Mouse (Mus musculus): ENCODE data around the gene Tenm4. TPM values are rescaled to one million over a fixed set of nuclear protein-coding genes. Genes with fewer than 3 reads are reported as not detected.
"Not testable (repeated sequence)": the region's sequence is repeated elsewhere in the genome, so short reads cannot be mapped to it uniquely, and the experiment has no call there.

Gene Tenm4
- polyA plus RNA-seq, 1 experiment from 2014 or later: 24.0 TPM

- ATAC-seq (ENCODE audit: insufficient read depth, low FRiP score, low read depth): no peak
- Histone ChIP-seq H3K27me3 (replicated peaks) (no peaks in the 10 kb centered on the region), H3K36me3 (no peaks in the 10 kb centered on the region), H3K4me3 (replicated peaks) (no peak overlapping the region), H3K9ac (no peak overlapping the region), H3K4me1 (no peaks in the 10 kb centered on the region), H3K4me2 (no peak overlapping the region), H3K27ac (no peak overlapping the region), H3K9me3 (no peaks in the 10 kb centered on the region)
- WGBS: 95% methylated on average over 4 of the region's 4 CpGs
These were observed 426.8 kb downstream of the Tenm4 start for GRCm38 (mm10) chr7:96597871-96598270.

GRCm38 (mm10) chr7:96599081-96599480 lies 428.0 kb downstream of the Tenm4 start:
- Histone ChIP-seq H3K27me3 (replicated peaks) (no peaks in the 10 kb centered on the region), H3K4me1 (no peaks in the 10 kb centered on the region), H3K27ac (no peak overlapping the region), H3K36me3 (no peaks in the 10 kb centered on the region), H3K9me3 (no peaks in the 10 kb centered on the region), H3K9ac (no peak overlapping the region), H3K4me2 (no peak overlapping the region), H3K4me3 (replicated peaks) (no peak overlapping the region)
- 72% methylated on average over 3 of the region's 3 CpGs for WGBS
- no peak for ATAC-seq (ENCODE audit: insufficient read depth, low FRiP score, low read depth)

- Histone ChIP-seq H3K4me2 (no peak overlapping the region), H3K9me3 (no peaks in the 10 kb centered on the region), H3K9ac (no peak overlapping the region), H3K27ac (no peak overlapping the region), H3K27me3 (replicated peaks) (no peaks in the 10 kb centered on the region), H3K4me1 (no peaks in the 10 kb centered on the region), H3K36me3 (no peaks in the 10 kb centered on the region), H3K4me3 (replicated peaks) (no peak overlapping the region)
- ATAC-seq (ENCODE audit: insufficient read depth, low FRiP score, low read depth): no peak
- 36% methylated on average over 2 of the region's 5 CpGs for WGBS
These were observed 429.4 kb downstream of the Tenm4 start for GRCm38 (mm10) chr7:96600381-96600941.

- Histone ChIP-seq H3K27me3 (replicated peaks) (no peaks in the 10 kb centered on the region), H3K4me2 (no peak overlapping the region), H3K4me3 (replicated peaks) (no peak overlapping the region), H3K4me1 (no peaks in the 10 kb centered on the region), H3K9ac (no peak overlapping the region), H3K27ac (no peak overlapping the region), H3K36me3 (no peaks in the 10 kb centered on the region), H3K9me3 (no peaks in the 10 kb centered on the region)
- WGBS: 71% methylated on average over 3 of the region's 3 CpGs
- ATAC-seq (ENCODE audit: insufficient read depth, low FRiP score, low read depth): no peak
These were observed 433.2 kb downstream of the Tenm4 start for GRCm38 (mm10) chr7:96604091-96604745.

- no peaks in the 10 kb centered on the region for H3K4me1 ChIP-seq
- H3K36me3 ChIP-seq: no peaks in the 10 kb centered on the region
- no peaks in the 10 kb centered on the region for H3K27me3 ChIP-seq (replicated peaks)
- 71% methylated on average over 2 of the region's 2 CpGs for WGBS
- no peak overlapping the region for H3K9ac ChIP-seq
- H3K9me3 ChIP-seq: no peaks in the 10 kb centered on the region
- ATAC-seq (ENCODE audit: insufficient read depth, low FRiP score, low read depth): no peak
- no peak overlapping the region for H3K27ac ChIP-seq
- no peak overlapping the region for H3K4me2 ChIP-seq
- no peak overlapping the region for H3K4me3 ChIP-seq (replicated peaks)
These were observed 434.3 kb downstream of the Tenm4 start for GRCm38 (mm10) chr7:96605316-96605715.

GRCm38 (mm10) chr7:96609854-96610586 lies 439.0 kb downstream of the Tenm4 start:
- no peak overlapping the region for H3K4me3 ChIP-seq (replicated peaks)
- H3K27me3 ChIP-seq (replicated peaks): no peaks in the 10 kb centered on the region
- H3K27ac ChIP-seq: no peak overlapping the region
- H3K36me3 ChIP-seq: no peaks in the 10 kb centered on the region
- no peak for ATAC-seq (ENCODE audit: insufficient read depth, low FRiP score, low read depth)
- WGBS: 51% methylated on average over 10 of the region's 10 CpGs
- no peak overlapping the region for H3K9ac ChIP-seq
- H3K4me1 ChIP-seq: no peaks in the 10 kb centered on the region
- H3K4me2 ChIP-seq: no peak overlapping the region
- no peaks in the 10 kb centered on the region for H3K9me3 ChIP-seq

- no peak overlapping the region for H3K27ac ChIP-seq
- H3K9ac ChIP-seq: no peak overlapping the region
- no peaks in the 10 kb centered on the region for H3K9me3 ChIP-seq
- no peak overlapping the region for H3K4me3 ChIP-seq (replicated peaks)
- no peaks in the 10 kb centered on the region for H3K36me3 ChIP-seq
- H3K27me3 ChIP-seq (replicated peaks): no peaks in the 10 kb centered on the region
- H3K4me1 ChIP-seq: no peaks in the 10 kb centered on the region
- 58% methylated on average over 2 of the region's 2 CpGs for WGBS
- no peak for ATAC-seq (ENCODE audit: insufficient read depth, low FRiP score, low read depth)
- H3K4me2 ChIP-seq: no peak overlapping the region
These were observed 446.3 kb downstream of the Tenm4 start for GRCm38 (mm10) chr7:96617371-96617770.

- no peak for ATAC-seq (ENCODE audit: insufficient read depth, low FRiP score, low read depth)
- Histone ChIP-seq H3K4me2 (no peak overlapping the region), H3K9ac (no peak overlapping the region), H3K4me1 (no peaks in the 10 kb centered on the region), H3K27me3 (replicated peaks) (no peaks in the 10 kb centered on the region), H3K27ac (no peak overlapping the region), H3K4me3 (replicated peaks) (no peak overlapping the region), H3K36me3 (no peaks in the 10 kb centered on the region), H3K9me3 (no peaks in the 10 kb centered on the region)
- WGBS: 83% methylated on average over 4 of the region's 4 CpGs
These were observed 449.0 kb downstream of the Tenm4 start for GRCm38 (mm10) chr7:96619930-96620472.

GRCm38 (mm10) chr7:96626338-96626737 lies 455.3 kb downstream of the Tenm4 start:
- H3K9me3 ChIP-seq: no peaks in the 10 kb centered on the region
- no peaks in the 10 kb centered on the region for H3K4me1 ChIP-seq
- no peak overlapping the region for H3K27ac ChIP-seq
- no peaks in the 10 kb centered on the region for H3K27me3 ChIP-seq (replicated peaks)
- 73% methylated on average over 3 of the region's 3 CpGs for WGBS
- H3K9ac ChIP-seq: no peak overlapping the region
- no peak overlapping the region for H3K4me2 ChIP-seq
- H3K4me3 ChIP-seq (replicated peaks): no peak overlapping the region
- H3K36me3 ChIP-seq: no peaks in the 10 kb centered on the region
- no peak for ATAC-seq (ENCODE audit: insufficient read depth, low FRiP score, low read depth)

GRCm38 (mm10) chr7:96630551-96630950 lies 459.5 kb downstream of the Tenm4 start:
- WGBS: 87% methylated on average over 9 of the region's 9 CpGs
- H3K4me2 ChIP-seq; H3K27me3 ChIP-seq (replicated peaks); ATAC-seq (ENCODE audit: insufficient read depth, low FRiP score, low read depth); H3K9me3 ChIP-seq; H3K9ac ChIP-seq; H3K36me3 ChIP-seq; H3K4me3 ChIP-seq (replicated peaks); H3K4me1 ChIP-seq; H3K27ac ChIP-seq: not testable (repeated sequence)

GRCm38 (mm10) chr7:96633008-96633407 lies 462.0 kb downstream of the Tenm4 start:
- Histone ChIP-seq H3K4me2 (no peak overlapping the region), H3K4me1 (peaks cover 4% of the 10 kb centered on the region; the same call in 1 of the 2 replicates), H3K9ac (no peak overlapping the region), H3K36me3 (no peaks in the 10 kb centered on the region), H3K27me3 (replicated peaks) (no peaks in the 10 kb centered on the region), H3K9me3 (no peaks in the 10 kb centered on the region), H3K4me3 (replicated peaks) (no peak overlapping the region), H3K27ac (peak overlapping the region; percentile 74)
- ATAC-seq (ENCODE audit: insufficient read depth, low FRiP score, low read depth): peak; percentile 60; the same call in 1 of the 2 replicates
- WGBS: 8% methylated on average over 1 of the region's 1 CpGs

GRCm38 (mm10) chr7:96635830-96636440 lies 464.9 kb downstream of the Tenm4 start:
- Histone ChIP-seq H3K36me3 (no peaks in the 10 kb centered on the region), H3K27ac (no peak overlapping the region), H3K4me3 (replicated peaks) (no peak overlapping the region), H3K27me3 (replicated peaks) (no peaks in the 10 kb centered on the region), H3K4me2 (no peak overlapping the region), H3K4me1 (peaks cover 4% of the 10 kb centered on the region; the same call in 1 of the 2 replicates), H3K9me3 (no peaks in the 10 kb centered on the region), H3K9ac (no peak overlapping the region)
- ATAC-seq (ENCODE audit: insufficient read depth, low FRiP score, low read depth): no peak
- WGBS: 55% methylated on average over 7 of the region's 7 CpGs

Measured in stomach, embryonic 15.5 days (tissue).